Mouse (Mus musculus) Muller cell, postnatal 12 days (primary cell): ENCODE measurements around the gene Nfatc2.

Source experiments
- DNase-seq: peaks from one replicate; pipeline ENCODE4 v3.0.0-alpha.2; 2015; ENCODE audit errors: inconsistent ontology term

Gene Nfatc2

DNA sequence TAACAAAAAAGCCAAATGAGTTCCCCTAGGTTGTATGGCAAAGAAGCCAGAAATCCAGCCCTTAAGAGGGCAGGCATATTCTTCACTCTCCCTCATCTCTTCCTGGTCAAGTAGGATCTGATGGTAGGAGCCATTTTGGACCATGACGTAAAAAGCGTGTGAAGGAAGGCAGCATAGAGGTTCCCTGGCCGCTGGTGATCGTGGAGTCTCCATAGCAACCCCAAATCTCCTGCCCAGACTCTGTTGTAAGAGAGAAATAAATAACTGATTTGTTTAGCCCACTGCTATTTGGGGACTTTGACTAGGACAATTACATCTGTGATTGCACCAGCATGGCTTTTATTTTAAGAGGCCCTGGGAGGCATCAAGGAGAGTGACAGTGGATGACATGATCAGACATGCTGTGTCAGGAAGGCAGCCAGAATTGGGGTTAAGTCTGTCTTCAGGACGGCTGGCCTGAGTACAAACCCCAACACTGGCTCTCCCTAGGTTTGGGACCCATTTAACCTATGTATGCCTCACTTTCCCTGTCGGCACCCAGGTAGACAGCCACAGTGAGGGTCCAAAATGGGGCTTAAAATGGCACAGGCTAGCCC is 8.3 kb upstream of the Nfatc2 start:
- DNase-seq, result no peak

DNA sequence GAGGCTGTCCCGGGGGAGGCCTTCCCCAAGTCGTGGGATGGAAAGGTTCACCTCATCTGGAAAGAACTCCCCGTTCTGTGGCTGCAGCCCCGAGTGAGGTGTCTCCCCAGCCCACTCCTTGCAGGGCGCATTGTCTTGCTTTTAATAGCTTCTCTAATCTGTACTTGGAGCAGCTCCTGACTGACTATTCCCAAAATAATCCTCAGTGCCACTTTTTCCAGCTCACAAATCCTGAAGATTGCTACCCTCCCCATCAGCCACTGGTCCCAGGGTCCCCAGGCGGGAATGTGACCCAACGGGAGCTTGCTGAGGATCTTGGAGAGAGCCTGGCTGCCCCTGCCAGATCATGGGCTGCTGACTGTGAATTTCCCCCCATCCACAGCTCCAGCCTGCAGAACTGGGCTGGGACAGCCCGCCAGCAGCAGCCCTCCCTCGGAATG is 6.7 kb upstream of the Nfatc2 start:
- DNase-seq, result no peak

DNA sequence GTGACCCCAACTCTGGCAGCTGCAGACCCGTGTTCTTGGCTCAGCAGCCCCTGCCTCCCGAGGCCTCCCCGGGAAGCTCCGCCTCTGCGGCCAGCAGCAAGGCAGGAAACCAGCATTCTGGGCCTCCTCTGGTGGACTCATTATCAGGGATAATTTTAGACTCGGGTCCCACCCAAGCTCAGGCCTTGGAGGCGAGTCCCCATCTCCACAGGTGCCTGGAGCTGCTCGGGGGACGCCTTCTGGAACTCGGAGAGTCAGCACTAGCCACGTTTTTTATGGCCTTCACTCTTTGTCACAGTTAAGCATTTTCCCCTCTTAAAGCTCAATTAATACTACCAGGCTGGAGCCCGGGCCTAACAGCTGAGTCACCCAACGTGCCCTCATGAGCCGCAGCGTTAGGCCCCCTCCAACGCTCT is 3.2 kb upstream of the Nfatc2 start:
- DNase-seq, result peak; percentile 58

DNA sequence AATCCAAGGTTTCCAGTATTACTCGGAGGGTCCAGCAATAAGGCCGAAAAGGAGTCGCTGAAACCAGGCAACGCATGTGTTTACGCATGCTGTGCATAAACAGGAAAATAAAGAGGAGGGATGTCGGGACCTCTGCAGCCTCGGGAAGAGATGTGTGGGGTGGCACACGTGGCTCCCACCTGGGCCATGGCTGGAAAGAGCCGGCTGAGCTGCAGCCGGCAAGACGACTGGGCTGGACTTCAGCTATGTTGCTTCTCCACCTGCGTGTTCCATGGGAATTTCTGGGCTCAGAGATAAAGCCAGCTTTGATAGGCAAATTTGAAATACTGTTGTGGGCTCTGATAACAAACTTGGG is 907 bp upstream of the Nfatc2 start:
- DNase-seq, result no peak

DNA sequence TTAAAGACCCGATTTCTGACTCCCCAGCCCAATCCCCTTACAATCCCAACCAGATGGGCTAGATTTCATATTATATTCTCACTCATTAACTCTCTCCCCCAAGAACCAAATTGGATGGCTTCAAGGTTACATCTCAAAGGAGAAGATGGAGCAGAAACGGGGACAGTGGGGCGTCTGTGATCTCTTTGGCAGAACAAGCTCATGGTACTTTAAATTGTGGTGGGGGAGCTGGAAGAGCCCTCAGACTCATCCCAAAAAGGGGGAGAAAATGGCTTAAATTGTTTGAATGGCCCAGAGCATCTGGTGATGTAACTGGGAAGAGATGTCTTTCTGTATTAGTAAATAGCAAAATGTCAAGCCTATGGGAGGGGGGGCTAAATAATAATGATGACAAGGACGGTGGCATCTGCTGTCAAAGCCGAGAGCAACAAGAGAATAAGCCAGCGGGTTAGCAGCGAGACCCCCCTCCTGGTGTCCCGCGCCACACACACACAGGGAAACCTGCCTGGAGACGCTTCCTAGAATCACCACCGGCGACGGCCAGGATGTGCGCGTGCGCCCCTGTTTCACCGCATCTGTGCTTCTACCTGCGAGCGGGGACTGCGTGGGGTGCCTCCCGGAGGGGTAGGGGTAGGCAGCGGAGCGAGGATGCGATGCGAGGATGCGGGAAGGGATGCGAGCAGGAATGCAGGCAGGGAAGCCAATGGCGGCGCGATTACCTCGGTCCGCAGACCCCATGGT is 537 bp downstream of the Nfatc2 start:
- no peak for DNase-seq

DNA sequence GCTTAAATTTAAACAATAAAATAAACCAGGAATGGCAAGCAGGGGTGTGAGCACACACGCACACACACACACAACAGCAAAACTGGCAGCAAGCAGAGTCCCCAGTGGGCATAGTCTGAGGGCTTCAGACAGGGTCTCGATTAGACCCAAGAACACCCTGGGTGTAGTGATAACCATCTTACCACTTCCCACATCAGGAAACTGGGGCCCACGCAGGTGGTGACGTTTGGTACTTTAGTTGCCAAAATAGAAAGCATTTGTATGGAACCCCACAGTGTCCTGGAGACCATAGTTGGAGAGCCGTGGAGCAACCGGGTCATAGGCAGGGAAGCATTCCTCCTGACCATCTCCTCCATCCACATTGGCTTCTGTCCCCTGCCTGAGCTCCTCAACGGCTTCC is 5.8 kb downstream of the Nfatc2 start:
- DNase-seq, result no peak

DNA sequence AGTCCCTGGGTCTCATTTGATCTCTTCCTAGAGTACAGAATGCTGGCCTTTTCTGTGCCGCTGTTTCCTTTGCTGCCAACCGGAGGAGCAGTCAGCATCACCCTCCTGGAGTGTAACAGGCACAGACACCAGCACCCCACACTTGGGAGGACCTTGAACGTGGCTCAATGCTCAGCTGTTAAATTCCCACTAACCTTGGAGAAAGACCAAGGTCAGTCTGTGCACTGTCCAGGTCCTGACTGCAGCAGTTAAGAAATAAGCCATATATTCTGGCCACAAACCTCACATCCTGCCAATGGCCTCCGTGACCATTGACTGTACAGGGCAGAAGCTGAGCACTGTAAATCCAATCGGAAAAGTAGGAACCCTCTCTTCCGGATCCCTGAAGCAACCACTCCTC is 7.8 kb downstream of the Nfatc2 start:
- DNase-seq, result no peak

DNA sequence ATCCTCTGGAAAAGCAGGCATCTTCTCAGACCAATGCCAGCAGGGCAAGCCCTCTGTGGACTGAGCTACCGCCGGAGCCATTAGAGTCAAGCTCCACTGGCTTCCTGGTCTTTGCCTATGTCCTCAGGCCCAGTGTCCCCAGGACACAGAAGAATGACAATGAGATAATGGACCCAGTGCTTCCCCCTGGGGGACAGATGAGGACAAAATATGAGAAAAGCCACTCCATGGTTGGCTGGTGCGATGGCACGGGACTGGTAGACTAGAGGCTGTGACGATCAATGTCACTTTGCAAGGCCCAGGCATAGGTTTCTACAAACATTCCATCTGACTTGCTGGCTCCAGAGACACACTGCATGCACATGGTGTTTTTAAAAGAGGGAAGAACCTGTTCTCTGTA is 8.5 kb downstream of the Nfatc2 start:
- no peak for DNase-seq

DNA sequence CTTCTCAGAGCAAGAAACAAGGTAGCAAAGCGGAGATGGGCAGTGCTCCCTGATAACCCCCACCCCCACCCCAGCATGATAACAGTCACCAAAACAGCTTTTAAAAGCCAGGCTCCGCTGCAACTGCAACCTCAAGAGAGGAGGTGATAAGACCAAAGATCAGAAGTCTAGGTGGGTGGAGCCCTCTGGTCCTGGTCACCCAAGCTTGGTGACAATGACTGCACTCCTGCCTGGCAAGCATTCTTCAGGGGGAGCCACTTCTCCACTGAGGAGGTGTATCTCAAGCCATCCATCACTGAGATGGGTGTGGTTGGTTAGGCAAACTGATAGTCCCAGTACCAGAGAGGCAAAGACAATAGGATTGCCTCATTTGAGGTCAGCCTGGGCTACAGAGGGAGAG is 10.4 kb downstream of the Nfatc2 start:
- DNase-seq, result no peak

DNA sequence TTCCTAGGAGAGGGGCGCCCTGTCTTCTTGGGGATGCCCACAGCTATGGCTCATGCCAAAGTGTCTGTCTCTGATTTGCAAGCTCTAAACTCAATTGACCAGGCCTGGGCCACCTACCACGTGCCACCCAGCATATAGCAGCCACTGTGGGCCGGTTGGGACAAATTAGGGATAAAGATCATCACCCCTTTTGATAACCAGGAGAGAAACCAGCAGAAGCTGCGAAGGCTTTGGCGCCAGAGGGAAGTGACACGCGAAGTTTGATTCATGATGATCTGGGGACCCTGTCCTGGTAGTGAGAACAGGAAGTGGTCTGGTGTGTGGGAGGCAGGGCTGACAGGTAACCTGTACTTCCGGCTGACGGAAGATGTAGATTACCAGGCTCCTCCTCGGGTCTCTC is 10.9 kb downstream of the Nfatc2 start:
- no peak for DNase-seq

DNA sequence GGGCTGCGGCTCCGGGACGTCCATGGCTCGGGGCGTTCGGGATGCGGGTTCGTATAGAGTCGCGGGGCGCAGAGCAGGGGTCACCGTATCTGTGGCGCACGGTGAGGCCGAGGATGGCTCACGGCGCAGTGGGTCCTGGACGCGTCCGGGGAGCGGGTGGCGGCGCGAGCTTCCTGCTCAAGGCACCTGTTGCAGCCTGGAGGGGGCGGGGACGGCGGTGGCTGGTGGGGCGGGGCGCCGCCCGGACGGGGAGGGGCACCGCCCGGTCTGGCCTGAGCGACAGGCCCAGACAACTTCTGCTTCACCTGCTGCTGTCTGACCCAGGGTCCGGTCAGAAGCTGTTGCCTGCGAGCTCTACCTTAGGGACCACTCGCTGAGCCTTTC is 11.3 kb downstream of the Nfatc2 start:
- peak; percentile 64 for DNase-seq

DNA sequence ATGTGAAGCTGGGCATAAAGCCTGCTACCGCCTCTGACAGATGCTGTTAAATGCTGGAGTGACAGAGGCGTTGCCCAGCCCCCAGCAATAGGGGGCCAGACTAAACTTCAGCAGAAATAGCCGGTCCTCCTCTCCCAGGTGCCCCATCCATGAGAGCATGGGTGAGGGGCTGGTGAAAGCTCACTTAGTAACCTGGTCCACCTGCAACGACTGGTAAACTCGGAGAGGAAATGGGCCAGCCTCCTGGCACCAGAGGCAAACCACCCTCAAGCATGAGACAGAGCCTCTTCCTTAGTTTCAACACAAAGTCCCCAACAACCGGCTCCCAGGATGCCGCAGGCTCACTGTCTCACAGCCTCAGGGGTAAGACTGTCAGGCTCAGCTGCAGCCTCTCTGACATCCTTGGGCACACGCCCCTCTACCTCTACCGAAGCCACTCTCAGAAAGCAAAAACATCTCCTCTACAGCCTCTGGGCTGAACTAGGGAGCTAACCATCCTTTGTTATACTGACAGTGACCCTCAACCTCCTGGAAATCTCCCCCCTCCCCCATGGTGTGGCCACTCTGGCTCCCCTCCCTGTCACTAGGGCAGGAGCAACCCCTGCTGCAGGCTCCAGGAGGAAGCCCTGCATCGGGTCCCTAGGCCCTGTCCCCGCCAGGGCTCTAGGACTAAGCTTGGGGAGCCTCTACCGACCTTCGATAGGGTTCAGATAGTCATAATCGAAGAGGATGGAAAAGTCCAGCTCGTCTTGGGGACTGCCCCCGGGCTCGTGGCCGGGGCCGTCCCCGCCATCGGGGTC is 11.9 kb downstream of the Nfatc2 start:
- peak; percentile 46 for DNase-seq

DNA sequence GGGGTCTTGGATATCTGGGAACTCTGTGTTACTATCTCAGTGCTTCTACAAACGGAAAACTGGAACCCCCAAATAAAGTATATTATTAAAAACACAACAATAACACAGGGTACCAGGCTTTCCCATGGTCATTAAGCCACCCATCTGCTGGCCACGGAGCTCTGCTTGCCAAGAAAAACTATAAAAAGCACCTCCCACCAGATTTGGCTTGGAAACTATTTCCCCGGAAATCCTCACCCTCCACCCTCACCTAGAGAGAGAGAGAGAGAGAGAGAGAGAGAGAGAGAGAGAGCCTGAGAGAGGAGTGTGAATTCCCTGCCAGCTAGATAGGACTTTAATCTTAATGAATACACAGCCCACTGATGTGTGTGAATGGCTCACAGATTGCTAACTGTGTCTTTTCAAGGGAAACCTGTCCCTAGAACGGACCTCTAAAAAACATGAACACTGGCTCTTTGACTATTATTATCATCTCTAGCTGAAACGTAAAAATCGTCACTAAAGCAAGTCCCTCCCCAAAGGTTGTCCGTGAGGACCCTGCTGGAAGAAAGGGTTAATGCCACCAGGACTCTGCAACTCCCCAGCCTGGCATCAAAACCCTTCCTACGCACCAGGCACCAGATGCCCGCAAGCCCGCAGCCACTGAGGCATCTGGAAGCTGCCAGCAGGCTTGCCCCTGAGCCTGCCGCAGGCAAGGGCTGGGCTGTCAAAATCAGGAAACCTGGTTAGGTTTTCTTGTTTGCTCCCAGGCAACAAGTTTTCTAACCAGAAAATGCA is 12.7 kb downstream of the Nfatc2 start:
- DNase-seq, result no peak

DNA sequence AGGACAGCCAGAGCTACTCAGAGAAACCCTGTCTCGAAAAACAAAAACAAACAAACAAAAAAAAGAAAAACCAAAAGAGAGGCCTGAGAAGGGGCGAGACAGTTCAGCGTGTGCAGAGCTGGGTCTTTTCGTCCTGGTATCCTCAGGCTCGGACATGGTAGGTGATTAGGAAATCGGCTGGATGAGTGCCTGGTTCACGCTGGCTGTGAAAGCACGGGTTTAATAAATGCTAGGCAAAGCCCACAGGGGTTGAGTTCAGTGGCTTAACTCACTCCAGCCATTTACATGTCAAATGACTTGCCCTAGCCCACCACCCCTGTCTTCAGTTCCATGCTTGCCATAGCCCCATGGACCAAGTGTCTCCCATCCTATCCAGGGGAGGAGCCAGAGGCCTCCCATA is 14.3 kb downstream of the Nfatc2 start:
- no peak for DNase-seq

DNA sequence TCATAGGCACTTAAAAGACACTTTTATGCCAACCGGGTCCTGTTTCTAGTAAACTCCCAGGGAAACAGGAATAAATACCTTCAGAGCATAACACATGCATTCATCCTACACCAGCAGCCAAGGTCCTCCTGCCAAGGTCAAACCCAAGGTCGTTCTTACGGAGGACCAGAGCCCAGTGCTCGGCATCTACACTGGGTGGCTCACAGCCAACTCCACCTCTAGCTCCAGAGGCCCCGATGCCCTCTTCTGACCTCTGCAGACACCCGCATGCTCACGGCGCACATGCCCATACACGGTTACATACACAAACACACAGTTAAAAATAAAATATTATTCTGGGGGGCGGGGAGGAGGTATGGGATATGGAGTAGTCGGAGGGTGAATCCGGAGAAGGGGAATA is 14.9 kb downstream of the Nfatc2 start:
- no peak for DNase-seq

DNA sequence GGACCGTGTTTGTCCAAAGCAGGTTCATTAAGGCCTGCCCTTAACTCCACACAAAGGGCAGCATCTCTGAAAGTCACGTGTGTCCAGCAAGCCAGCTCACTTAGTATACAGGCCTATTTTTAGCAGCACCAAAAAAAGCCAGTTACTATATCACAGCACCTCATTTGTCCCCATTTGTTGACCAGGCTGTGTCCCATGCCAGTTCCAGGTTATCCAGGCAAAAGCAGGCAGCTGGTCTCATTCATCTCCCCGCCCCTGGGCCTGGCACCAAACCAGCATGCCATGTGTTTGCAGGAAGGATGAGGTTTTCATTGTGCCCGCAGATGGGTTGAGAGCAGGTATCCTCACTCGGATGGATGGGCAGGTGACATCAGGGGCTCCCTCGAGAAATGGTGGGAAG is 16.6 kb downstream of the Nfatc2 start:
- DNase-seq, result no peak

DNA sequence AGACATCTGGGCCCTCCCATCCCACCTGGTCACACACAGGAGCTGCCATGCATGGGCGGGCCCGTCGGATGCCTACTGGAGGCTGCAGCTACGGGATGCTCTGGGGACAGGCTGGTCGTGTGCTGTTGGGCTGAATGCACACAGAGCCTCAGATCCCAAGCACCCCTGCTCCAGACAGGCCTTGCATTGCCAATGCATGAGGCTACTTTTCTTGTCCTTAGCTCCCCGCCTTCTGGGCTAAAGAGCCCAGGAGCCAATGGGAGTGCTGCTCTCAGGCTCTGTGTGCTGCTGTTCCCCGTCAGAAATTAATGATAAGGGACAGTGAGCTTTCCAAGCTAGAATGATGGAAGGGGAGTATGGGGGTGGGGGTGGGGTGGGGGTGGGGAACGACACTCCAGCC is 17.0 kb downstream of the Nfatc2 start:
- DNase-seq, result no peak

DNA sequence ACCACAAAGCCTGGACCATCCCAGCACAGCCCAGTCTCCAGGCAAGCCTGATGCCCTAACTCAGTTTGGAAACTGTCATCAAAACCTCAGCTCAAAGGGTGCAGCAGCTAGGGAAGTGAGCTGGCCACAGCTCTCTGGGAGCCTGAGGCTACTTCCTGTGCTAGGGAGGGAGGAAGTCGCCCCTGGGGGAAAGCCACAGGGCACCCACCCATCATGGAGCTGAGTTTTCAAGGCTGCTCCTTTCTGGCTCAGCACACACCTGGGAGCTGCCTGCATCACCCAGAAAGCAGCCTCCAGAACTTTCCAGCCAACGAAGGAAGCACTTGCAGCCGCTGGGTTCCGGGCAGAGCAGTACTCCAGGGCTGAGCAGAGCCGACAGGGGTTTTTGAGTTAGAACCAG is 18.4 kb downstream of the Nfatc2 start:
- DNase-seq, result no peak

DNA sequence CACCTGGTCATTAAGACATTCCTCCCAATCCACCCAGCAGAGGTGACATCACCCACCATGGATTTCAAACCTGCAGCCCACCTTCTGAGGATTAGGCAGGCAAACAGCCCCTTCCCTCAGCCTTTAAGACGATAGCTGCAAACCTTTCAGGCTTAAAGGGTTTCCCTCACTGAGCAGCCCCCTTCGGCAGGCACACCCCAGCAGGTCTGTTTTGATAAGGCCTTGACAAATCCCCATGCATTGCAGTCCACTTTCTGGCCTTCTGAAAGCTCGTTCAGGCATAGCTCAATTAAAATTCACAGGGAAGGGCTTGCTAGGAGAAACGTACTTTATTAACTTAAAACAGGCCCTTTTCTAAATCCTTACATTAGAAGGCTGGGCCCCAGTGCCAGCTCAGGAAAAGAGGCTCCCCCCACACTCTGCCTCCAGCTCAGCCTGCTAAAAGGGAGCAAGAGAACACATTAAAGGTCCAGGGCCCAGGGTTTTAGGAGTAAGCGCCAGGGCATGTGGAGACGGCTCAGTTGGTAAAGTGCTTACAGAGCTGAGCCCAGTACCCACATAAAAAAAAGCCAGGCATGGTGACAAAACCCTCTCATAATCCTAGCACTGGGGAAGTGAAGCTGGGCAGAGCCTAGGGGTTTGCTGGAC is 20.1 kb downstream of the Nfatc2 start:
- DNase-seq, result no peak

DNA sequence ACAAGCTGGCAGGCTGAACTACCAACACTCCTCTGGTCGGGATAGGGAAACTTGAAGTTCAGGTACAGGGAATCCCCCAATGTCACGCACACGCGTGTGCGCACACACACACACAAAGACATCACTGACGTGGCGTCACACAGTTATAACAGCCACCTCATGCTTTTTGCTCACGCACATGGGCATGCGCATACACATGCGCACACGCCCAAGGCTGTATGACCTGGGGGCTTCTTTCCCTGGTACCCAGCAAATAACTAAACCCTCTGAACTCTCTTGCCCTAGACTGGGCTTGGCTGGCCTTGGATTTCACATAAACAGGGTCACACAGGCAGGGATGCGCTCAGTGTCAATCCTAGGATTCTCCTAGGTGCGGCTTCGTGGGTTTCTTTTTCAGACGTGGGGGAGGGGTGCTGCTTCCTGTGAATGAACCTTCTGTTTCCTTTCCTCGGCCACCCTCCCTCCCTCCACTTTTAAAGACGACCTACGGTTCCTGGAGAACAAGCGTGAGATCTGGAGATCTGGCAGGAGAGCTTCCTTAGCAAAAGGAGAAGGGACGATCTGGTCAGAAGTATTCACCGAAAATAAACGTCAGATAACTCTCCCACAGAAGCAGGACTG is 21.1 kb downstream of the Nfatc2 start:
- no peak for DNase-seq

DNA sequence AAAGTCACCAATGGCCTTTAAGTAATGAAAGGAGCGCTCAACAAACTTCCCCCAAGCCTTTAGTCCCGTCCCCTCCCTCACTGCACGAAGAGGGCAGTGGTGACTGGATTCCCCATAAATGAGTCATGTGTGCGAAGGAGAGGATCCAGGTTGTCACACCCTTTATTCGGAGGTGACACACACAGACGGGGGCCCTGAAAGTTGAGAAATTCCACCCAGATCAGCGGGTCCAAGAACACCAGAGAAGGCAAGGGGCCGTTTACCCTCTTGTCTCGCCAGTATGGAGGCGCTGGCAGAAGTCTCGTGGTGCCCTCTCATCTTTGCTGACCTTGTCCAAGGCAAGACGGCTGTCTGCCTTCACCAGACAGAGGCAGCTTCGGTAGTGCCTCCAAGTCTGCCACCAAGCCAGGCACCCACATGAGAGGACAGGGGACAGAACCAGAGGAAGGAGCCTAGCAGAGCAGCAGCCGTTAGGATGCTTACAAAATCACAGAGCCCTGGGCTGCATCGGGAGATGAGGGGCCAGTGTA is 21.8 kb downstream of the Nfatc2 start:
- no peak for DNase-seq
